Mouse (Mus musculus) C2C12 (cell line): ENCODE results near the gene Hpcal1. TPM values are rescaled to one million over a fixed set of nuclear protein-coding genes. Genes with fewer than 3 reads are reported as not detected.

ENCODE experiments used
- H3K27me3 ChIP-seq: one replicate; pipeline ENCODE4 v1.6.1; 2011; ENCODE audit not compliant: control insufficient read depth, insufficient read depth, insufficient read length
- H3K36me3 ChIP-seq: one replicate; pipeline ENCODE4 v1.6.1; 2011; ENCODE audit not compliant: control insufficient read depth, insufficient read depth
- H3K4me3 ChIP-seq: one replicate; pipeline ENCODE4 v1.5.1; 2011; ENCODE audit warnings: mild to moderate bottlenecking, control low read depth; ENCODE audit not compliant: poor library complexity, insufficient read depth, severe bottlenecking
- H3K79me2 ChIP-seq: one replicate; pipeline ENCODE4 v1.6.1; 2011; ENCODE audit not compliant: control insufficient read depth, insufficient read depth
- H3K79me3 ChIP-seq: one replicate; pipeline ENCODE4 v1.6.1; 2011; ENCODE audit warnings: low read depth, control low read depth
- H3ac ChIP-seq: one replicate; pipeline ENCODE3; 2011; ENCODE audit warnings: low read depth; ENCODE audit not compliant: control insufficient read depth, insufficient read length
- CEBPB ChIP-seq: IDR thresholded peaks from one replicate; pipeline ENCODE4 v1.6.1; 2011; ENCODE audit warnings: low read depth, mild to moderate bottlenecking, control low read depth, moderate library complexity
- CTCF ChIP-seq: IDR thresholded peaks from one replicate; pipeline ENCODE4 v1.5.1; 2011; ENCODE audit not compliant: control insufficient read depth, insufficient read depth, insufficient read length
- FOSL1 ChIP-seq: IDR thresholded peaks from one replicate; pipeline ENCODE4 v1.8.0; 2011; ENCODE audit warnings: mild to moderate bottlenecking, low read length; ENCODE audit not compliant: poor library complexity, insufficient read depth, severe bottlenecking
- MAX ChIP-seq: IDR thresholded peaks from one replicate; pipeline ENCODE4 v1.6.1; 2011; ENCODE audit warnings: mild to moderate bottlenecking, control low read depth
- MYOD1 ChIP-seq: IDR thresholded peaks from one replicate; pipeline ENCODE4 v1.6.1; 2011; ENCODE audit warnings: low read depth; ENCODE audit not compliant: control insufficient read depth, insufficient read length
- MYOG ChIP-seq: IDR thresholded peaks from one replicate; pipeline ENCODE4 v1.6.1; 2011; ENCODE audit not compliant: control insufficient read depth, insufficient read length; ENCODE audit errors: extremely low read depth
- USF1 ChIP-seq: IDR thresholded peaks from one replicate; pipeline ENCODE4 v1.6.1; 2011; ENCODE audit warnings: low read depth, mild to moderate bottlenecking, control low read depth, moderate library complexity
- polyA plus RNA-seq: library from polyadenylated mRNA; unstranded; fragments of >200 nt; fragmentation: generic; extraction: Trizol; gene quantifications from one replicate; pipeline ENCODE4 v1.2.1, GENCODE M21; 2012; ENCODE audit warnings: missing spikeins

The Hpcal1 gene
- polyA plus RNA-seq, 1 experiment: 114 TPM

- H3K4me3 ChIP-seq: no peak overlapping the region
- no peaks in the 10 kb centered on the region for H3K27me3 ChIP-seq
- TF ChIP-seq USF1: no peak
- TF ChIP-seq CEBPB: no peak
- TF ChIP-seq MYOD1: peak; percentile 38
- no peak overlapping the region for H3ac ChIP-seq
- H3K36me3 ChIP-seq: peaks cover 12% of the 10 kb centered on the region
- peaks cover 76% of the 10 kb centered on the region for H3K79me3 ChIP-seq
- H3K79me2 ChIP-seq: peaks cover 96% of the 10 kb centered on the region
These were observed 51.1 kb downstream of the Hpcal1 start for GRCm38 (mm10) chr12:17741637-17742364.

GRCm38 (mm10) chr12:17742571-17743321 lies 52.1 kb downstream of the Hpcal1 start:
- TF ChIP-seq USF1 (no peak), MYOG (no peak), CEBPB (no peak), MYOD1 (no peak), MAX (no peak), FOSL1 (no peak)
- peaks cover 71% of the 10 kb centered on the region for H3K79me3 ChIP-seq
- no peaks in the 10 kb centered on the region for H3K27me3 ChIP-seq
- H3K4me3 ChIP-seq: no peak overlapping the region
- peaks cover 12% of the 10 kb centered on the region for H3K36me3 ChIP-seq
- H3K79me2 ChIP-seq: peaks cover 87% of the 10 kb centered on the region
- no peak overlapping the region for H3ac ChIP-seq

- H3K36me3 ChIP-seq: peaks cover 12% of the 10 kb centered on the region
- H3K79me3 ChIP-seq: peaks cover 60% of the 10 kb centered on the region
- TF ChIP-seq MAX (no peak), USF1 (no peak), MYOG (no peak), CTCF (no peak), FOSL1 (no peak)
- H3K27me3 ChIP-seq: no peaks in the 10 kb centered on the region
- peaks cover 74% of the 10 kb centered on the region for H3K79me2 ChIP-seq
- H3ac ChIP-seq: no peak overlapping the region
- no peak overlapping the region for H3K4me3 ChIP-seq
These were observed 54.8 kb downstream of the Hpcal1 start for GRCm38 (mm10) chr12:17745431-17745830.

GRCm38 (mm10) chr12:17746725-17747124 lies 56.1 kb downstream of the Hpcal1 start:
- H3ac ChIP-seq: peak overlapping the region; percentile 26
- H3K27me3 ChIP-seq: no peaks in the 10 kb centered on the region
- H3K4me3 ChIP-seq: no peak overlapping the region
- peaks cover 55% of the 10 kb centered on the region for H3K79me3 ChIP-seq
- TF ChIP-seq MYOG (no peak), MAX (no peak), CTCF (no peak), MYOD1 (no peak), USF1 (no peak), CEBPB (no peak), FOSL1 (no peak)
- peaks cover 12% of the 10 kb centered on the region for H3K36me3 ChIP-seq
- peaks cover 72% of the 10 kb centered on the region for H3K79me2 ChIP-seq

- TF ChIP-seq CEBPB: peak; percentile 13
- TF ChIP-seq MYOD1: peak; percentile 99
- TF ChIP-seq USF1: no peak
- peaks cover 56% of the 10 kb centered on the region for H3K79me3 ChIP-seq
These were observed 56.8 kb downstream of the Hpcal1 start for GRCm38 (mm10) chr12:17747191-17748154.

GRCm38 (mm10) chr12:17748155-17748529 lies 57.5 kb downstream of the Hpcal1 start:
- Histone ChIP-seq H3ac (no peak overlapping the region), H3K27me3 (no peaks in the 10 kb centered on the region)
- no peak for TF ChIP-seq FOSL1
- TF ChIP-seq MYOD1: no peak
- TF ChIP-seq MAX: no peak
- no peak for TF ChIP-seq CTCF
- TF ChIP-seq MYOG: no peak
- TF ChIP-seq CEBPB: no peak
- no peak for TF ChIP-seq USF1

More at GRCm38 (mm10) chr12:17747191-17748154, 56.8 kb downstream of the Hpcal1 start:
- Histone ChIP-seq H3K79me2 (peaks cover 72% of the 10 kb centered on the region), H3ac (peak overlapping the region; percentile 26), H3K36me3 (peaks cover 7% of the 10 kb centered on the region), H3K4me3 (no peak overlapping the region), H3K27me3 (no peaks in the 10 kb centered on the region)

More at GRCm38 (mm10) chr12:17748155-17748529, 57.5 kb downstream of the Hpcal1 start:
- Histone ChIP-seq H3K4me3 (no peak overlapping the region), H3K36me3 (peaks cover 7% of the 10 kb centered on the region), H3K79me3 (peaks cover 55% of the 10 kb centered on the region), H3K79me2 (peaks cover 72% of the 10 kb centered on the region)
